Mouse (Mus musculus): ENCODE data around the gene 1700001C02Rik. TPM values are rescaled to one million over a fixed set of nuclear protein-coding genes. Genes with fewer than 3 reads are reported as not detected.
A peak's percentile ranks its signal among the peaks of the same experiment; 100 is the strongest.

1700001C02Rik gene
- total and polyA plus RNA-seq, 2 experiments from 2014 or later: not detected

DNA sequence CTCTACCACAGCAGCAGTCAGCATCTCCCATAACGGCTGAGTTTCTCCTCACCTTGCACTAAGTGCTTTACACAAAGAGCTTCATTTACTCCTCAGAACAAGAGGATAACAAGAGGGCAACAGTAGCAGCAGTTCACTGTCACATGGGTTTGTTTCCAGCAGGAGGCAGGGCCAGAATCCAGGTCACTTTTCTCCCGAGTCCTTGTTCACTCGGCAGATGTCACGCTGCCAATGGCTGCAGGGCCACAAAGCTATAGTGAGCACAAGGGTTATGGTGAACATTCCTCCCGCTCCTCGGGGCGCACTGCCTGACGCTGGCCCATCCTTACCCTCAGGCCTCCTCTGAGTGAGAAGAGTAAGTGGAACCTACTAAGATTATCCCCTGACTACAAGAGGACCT lies 17.7 kb downstream of the 1700001C02Rik start:
- Histone ChIP-seq H3K4me3 (ENCODE audit: low read depth, low read length) (no peak overlapping the region), H3K4me1 (ENCODE audit: control insufficient read depth, insufficient read depth) (no peaks in the 10 kb centered on the region), H3K4me2 (ENCODE audit: low read depth, low read length) (no peak overlapping the region), H3K27ac (ENCODE audit: low read depth) (no peak overlapping the region), H3K27me3 (ENCODE audit: control insufficient read depth, insufficient read depth, low read length) (no peaks in the 10 kb centered on the region), H3K36me3 (replicated peaks; ENCODE audit: control insufficient read depth, insufficient read depth, low read length) (no peaks in the 10 kb centered on the region), H3K9me3 (replicated peaks; ENCODE audit: control insufficient read depth, low read length) (no peaks in the 10 kb centered on the region), H3K9ac (replicated peaks; ENCODE audit: low read depth, low read length) (no peak overlapping the region)
- no peak for ATAC-seq (ENCODE audit: insufficient read depth, low read depth)
- no peak for DNase-seq (ENCODE audit: low spot score)
- WGBS: 66% methylated on average over 8 of the region's 8 CpGs
- TF ChIP-seq EP300 (IDR thresholded peaks at IDR 0.05; ENCODE audit: low read depth) (no peak), CTCF (IDR thresholded peaks at IDR 0.05; ENCODE audit: low read depth) (no peak)

DNA sequence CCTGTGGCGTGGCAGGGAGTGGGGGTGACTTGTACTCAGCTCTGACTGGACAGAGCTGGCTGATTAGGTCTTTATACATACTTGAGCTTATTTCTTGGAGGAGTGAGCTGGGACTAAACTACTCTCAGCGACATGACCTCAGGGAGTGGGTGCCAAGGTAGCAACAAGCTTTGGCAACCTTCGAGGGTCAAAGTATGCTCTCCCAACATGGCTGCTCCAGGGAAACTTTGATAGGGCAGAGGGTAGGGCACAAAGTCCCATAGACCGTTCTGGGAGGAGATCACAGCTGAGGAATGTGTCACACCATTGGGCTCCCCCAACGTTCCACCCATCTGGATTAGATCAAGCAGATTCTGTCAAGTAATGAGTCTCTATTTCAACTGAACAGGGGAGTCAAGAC lies 18.7 kb downstream of the 1700001C02Rik start:
- H3K4me2 ChIP-seq (ENCODE audit: low read depth, low read length): no peak overlapping the region
- ATAC-seq (ENCODE audit: insufficient read depth, low read depth) (no peak), DNase-seq (ENCODE audit: low spot score) (no peak)
- 72% methylated on average over 5 of the region's 5 CpGs for WGBS
- TF ChIP-seq EP300 (IDR thresholded peaks at IDR 0.05; ENCODE audit: low read depth) (no peak), CTCF (IDR thresholded peaks at IDR 0.05; ENCODE audit: low read depth) (no peak)
- no peak overlapping the region for H3K4me3 ChIP-seq (ENCODE audit: low read depth, low read length)
- no peak overlapping the region for H3K27ac ChIP-seq (ENCODE audit: low read depth)
- no peaks in the 10 kb centered on the region for H3K27me3 ChIP-seq (ENCODE audit: control insufficient read depth, insufficient read depth, low read length)
- H3K9me3 ChIP-seq (replicated peaks; ENCODE audit: control insufficient read depth, low read length): no peaks in the 10 kb centered on the region
- no peaks in the 10 kb centered on the region for H3K36me3 ChIP-seq (replicated peaks; ENCODE audit: control insufficient read depth, insufficient read depth, low read length)
- no peak overlapping the region for H3K9ac ChIP-seq (replicated peaks; ENCODE audit: low read depth, low read length)
- no peaks in the 10 kb centered on the region for H3K4me1 ChIP-seq (ENCODE audit: control insufficient read depth, insufficient read depth)

DNA sequence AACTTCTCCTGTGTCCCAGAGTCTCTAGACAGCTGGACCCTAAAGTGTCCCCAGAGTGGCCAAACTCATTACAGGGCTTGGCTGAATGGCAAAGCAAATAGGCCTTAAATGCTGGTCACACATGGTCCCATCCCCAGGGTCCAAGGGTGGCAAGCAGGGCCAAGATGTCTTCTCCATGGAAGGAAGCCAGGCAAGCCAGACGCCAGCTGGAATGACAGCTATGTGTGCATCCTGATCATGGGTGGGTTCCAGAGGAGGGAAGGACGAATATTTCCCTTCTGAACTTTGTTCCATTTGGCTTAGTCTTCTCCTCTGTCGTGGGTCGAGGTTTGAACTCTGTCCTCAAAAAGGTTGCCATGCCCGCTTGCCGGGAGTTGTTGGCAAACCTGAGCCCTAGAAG lies 19.3 kb downstream of the 1700001C02Rik start:
- Histone ChIP-seq H3K9me3 (replicated peaks; ENCODE audit: control insufficient read depth, low read length) (no peaks in the 10 kb centered on the region), H3K4me3 (ENCODE audit: low read depth, low read length) (no peak overlapping the region), H3K4me1 (ENCODE audit: control insufficient read depth, insufficient read depth) (no peaks in the 10 kb centered on the region), H3K36me3 (replicated peaks; ENCODE audit: control insufficient read depth, insufficient read depth, low read length) (no peaks in the 10 kb centered on the region), H3K9ac (replicated peaks; ENCODE audit: low read depth, low read length) (no peak overlapping the region), H3K4me2 (ENCODE audit: low read depth, low read length) (no peak overlapping the region), H3K27ac (ENCODE audit: low read depth) (no peak overlapping the region), H3K27me3 (ENCODE audit: control insufficient read depth, insufficient read depth, low read length) (no peaks in the 10 kb centered on the region)
- DNase-seq (ENCODE audit: low spot score) (no peak), ATAC-seq (ENCODE audit: insufficient read depth, low read depth) (no peak)
- TF ChIP-seq EP300 (IDR thresholded peaks at IDR 0.05; ENCODE audit: low read depth): no peak
- 66% methylated on average over 6 of the region's 6 CpGs for WGBS

DNA sequence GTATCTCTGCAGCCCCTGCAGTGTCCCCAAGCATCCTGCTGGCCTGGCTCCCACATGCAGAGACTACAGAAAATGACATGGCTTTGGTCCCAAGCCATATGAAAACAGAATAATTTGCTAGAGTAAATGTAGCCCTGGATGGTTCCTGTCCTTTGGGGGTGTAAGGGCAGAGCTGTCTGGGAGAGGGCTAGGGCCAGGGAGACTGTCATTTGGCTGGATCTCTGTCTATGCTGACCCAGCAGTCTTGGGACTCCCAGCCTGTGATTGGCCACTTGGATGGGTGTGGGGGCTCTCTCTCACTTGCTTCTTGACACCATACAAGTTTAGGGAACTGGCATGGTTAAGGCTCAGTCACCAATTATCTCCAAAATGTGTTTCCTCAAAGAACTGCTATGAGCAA lies 24.4 kb downstream of the 1700001C02Rik start:
- no peak for TF ChIP-seq EP300 (IDR thresholded peaks at IDR 0.05; ENCODE audit: low read depth)
- no peak for TF ChIP-seq CTCF (IDR thresholded peaks at IDR 0.05; ENCODE audit: low read depth)
- H3K4me1 ChIP-seq (ENCODE audit: control insufficient read depth, insufficient read depth): no peaks in the 10 kb centered on the region
- H3K9ac ChIP-seq (replicated peaks; ENCODE audit: low read depth, low read length): no peak overlapping the region
- no peak for DNase-seq (ENCODE audit: low spot score)
- H3K27ac ChIP-seq (ENCODE audit: low read depth): no peak overlapping the region
- ATAC-seq (ENCODE audit: insufficient read depth, low read depth): no peak
- no peak overlapping the region for H3K4me3 ChIP-seq (ENCODE audit: low read depth, low read length)
- H3K36me3 ChIP-seq (replicated peaks; ENCODE audit: control insufficient read depth, insufficient read depth, low read length): no peaks in the 10 kb centered on the region
- no peaks in the 10 kb centered on the region for H3K27me3 ChIP-seq (ENCODE audit: control insufficient read depth, insufficient read depth, low read length)
- no peak overlapping the region for H3K4me2 ChIP-seq (ENCODE audit: low read depth, low read length)
- no peaks in the 10 kb centered on the region for H3K9me3 ChIP-seq (replicated peaks; ENCODE audit: control insufficient read depth, low read length)

DNA sequence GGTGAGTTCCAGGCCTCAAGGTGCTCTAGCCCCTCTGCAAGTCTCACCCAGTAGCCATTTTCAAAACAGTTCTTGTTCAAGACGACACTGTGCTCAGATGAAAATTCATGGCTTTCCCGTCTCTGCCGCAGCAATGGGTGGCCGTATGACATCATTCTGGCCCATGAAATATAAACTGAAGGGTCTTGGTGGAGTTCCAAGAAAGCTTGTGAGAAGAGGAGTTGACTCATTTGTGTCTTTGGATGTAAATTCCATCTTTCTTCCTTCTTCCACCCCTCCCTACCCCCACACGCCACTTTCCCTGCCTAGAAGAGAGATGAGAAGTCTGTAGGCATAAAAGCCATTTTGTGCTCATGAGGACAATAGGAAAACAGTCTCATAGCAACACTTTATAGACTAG lies 25.0 kb downstream of the 1700001C02Rik start:
- Histone ChIP-seq H3K9me3 (replicated peaks; ENCODE audit: control insufficient read depth, low read length) (no peaks in the 10 kb centered on the region), H3K4me3 (ENCODE audit: low read depth, low read length) (no peak overlapping the region), H3K36me3 (replicated peaks; ENCODE audit: control insufficient read depth, insufficient read depth, low read length) (no peaks in the 10 kb centered on the region), H3K9ac (replicated peaks; ENCODE audit: low read depth, low read length) (no peak overlapping the region), H3K27me3 (ENCODE audit: control insufficient read depth, insufficient read depth, low read length) (no peaks in the 10 kb centered on the region), H3K4me1 (ENCODE audit: control insufficient read depth, insufficient read depth) (no peaks in the 10 kb centered on the region), H3K4me2 (ENCODE audit: low read depth, low read length) (no peak overlapping the region), H3K27ac (ENCODE audit: low read depth) (no peak overlapping the region)
- DNase-seq (ENCODE audit: low spot score) (no peak), ATAC-seq (ENCODE audit: insufficient read depth, low read depth) (no peak)
- WGBS: 71% methylated on average over 5 of the region's 5 CpGs
- TF ChIP-seq EP300 (IDR thresholded peaks at IDR 0.05; ENCODE audit: low read depth) (no peak), CTCF (IDR thresholded peaks at IDR 0.05; ENCODE audit: low read depth) (no peak)

DNA sequence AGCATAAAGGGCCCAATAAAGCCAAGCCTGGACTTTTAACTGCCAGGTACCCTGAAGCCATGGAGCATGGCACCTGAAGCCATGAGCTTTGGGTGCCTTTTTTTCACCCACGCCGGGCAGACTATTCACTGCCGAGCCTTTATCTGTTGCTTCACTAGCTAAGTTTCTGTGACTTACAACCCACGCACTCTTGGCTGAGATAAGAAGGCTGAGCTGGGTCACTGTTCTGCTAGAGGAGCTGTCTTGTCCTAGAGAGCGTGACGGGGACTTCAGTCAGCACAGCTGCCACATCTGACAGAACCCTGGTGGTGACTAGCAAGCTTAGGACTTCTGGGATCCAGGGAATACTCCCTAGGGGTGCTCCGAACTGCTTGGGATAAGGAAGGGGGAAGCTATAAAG lies 27.9 kb downstream of the 1700001C02Rik start:
- H3K27me3 ChIP-seq (ENCODE audit: control insufficient read depth, insufficient read depth, low read length): no peaks in the 10 kb centered on the region
- ATAC-seq (ENCODE audit: insufficient read depth, low read depth) (0 out of 2 replicates have a peak, but pooled peaks have one; percentile 50), DNase-seq (ENCODE audit: low spot score) (no peak)
- no peaks in the 10 kb centered on the region for H3K4me1 ChIP-seq (ENCODE audit: control insufficient read depth, insufficient read depth)
- WGBS: 24% methylated on average over 7 of the region's 7 CpGs
- H3K27ac ChIP-seq (ENCODE audit: low read depth): no peak overlapping the region
- H3K4me2 ChIP-seq (ENCODE audit: low read depth, low read length): no peak overlapping the region
- H3K9ac ChIP-seq (replicated peaks; ENCODE audit: low read depth, low read length): no peak overlapping the region
- no peak for TF ChIP-seq CTCF (IDR thresholded peaks at IDR 0.05; ENCODE audit: low read depth)
- TF ChIP-seq EP300 (IDR thresholded peaks at IDR 0.05; ENCODE audit: low read depth): no peak
- H3K36me3 ChIP-seq (replicated peaks; ENCODE audit: control insufficient read depth, insufficient read depth, low read length): no peaks in the 10 kb centered on the region
- no peak overlapping the region for H3K4me3 ChIP-seq (ENCODE audit: low read depth, low read length)
- no peaks in the 10 kb centered on the region for H3K9me3 ChIP-seq (replicated peaks; ENCODE audit: control insufficient read depth, low read length)
